Mouse (Mus musculus) adrenal gland, postnatal 4 days (tissue): ENCODE results near the gene Myh11. TPM values are rescaled to one million over a fixed set of nuclear protein-coding genes. Genes with fewer than 3 reads are reported as not detected.
A peak's percentile ranks its signal among the peaks of the same experiment; 100 is the strongest.
"Not testable (repeated sequence)": the region's sequence is repeated elsewhere in the genome, so short reads cannot be mapped to it uniquely, and the experiment has no call there.

ENCODE experiments used
- DNase-seq, 2 experiments: peaks; one replicate each; pipeline ENCODE4 v3.0.0; 2021 to 2022; ENCODE audit warnings: low spot score in 2 of 2, mixed read lengths in 2 of 2
- microRNA-seq: library from miRNA; unstranded; fragments of <30 nt; microRNA quantifications from one replicate; pipeline ENCODE4 v1.2.0, GENCODE M21; 2021
- total RNA-seq, 2 experiments: library from RNA; stranded (reverse); gene quantifications; 2 replicates each; pipeline ENCODE4 v1.2.3; 2021

Myh11 gene
- total RNA-seq, 2 experiments from 2014 or later = 8.3 TPM

DNA sequence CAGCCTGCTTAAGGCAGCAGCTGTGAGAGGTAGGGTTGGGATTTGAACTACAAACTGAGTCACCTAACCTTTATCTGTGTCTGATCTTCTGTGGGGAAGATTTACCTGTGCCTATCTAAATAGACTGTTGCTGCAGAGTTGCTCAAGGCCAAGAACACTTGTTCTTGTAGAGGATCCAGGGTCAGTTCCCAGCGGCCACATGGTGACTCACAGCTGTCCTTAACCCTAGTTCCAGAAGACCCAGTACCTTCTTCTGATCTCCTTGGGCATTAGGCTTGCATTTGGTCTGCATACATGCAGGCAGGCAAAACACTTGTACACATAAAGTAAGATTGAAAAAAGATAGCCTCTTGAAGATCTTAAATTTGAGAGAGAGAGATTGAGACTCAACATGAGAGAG lies 121.5 kb downstream of the Myh11 start:
- DNase-seq = no peak

DNA sequence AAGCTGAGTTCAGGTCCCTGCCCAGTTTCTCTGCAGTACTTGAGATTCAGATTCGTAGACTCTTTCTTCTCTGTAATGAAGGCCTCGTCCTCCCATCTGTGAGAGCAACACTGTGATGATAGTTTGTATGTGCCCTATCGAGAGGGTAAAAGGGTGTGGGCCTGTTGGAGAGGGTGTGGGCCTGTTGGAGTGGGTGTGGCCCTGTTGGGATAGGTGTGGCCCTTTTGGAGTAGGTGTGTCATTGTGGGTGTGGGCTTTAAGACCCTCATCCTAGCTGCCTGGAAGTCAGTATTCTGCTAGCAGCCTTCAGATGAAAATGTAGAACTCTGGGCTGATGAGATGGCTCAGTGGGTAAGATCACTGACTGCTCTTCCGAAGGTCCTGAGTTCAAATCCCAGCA lies 124.7 kb downstream of the Myh11 start:
- DNase-seq = no peak

DNA sequence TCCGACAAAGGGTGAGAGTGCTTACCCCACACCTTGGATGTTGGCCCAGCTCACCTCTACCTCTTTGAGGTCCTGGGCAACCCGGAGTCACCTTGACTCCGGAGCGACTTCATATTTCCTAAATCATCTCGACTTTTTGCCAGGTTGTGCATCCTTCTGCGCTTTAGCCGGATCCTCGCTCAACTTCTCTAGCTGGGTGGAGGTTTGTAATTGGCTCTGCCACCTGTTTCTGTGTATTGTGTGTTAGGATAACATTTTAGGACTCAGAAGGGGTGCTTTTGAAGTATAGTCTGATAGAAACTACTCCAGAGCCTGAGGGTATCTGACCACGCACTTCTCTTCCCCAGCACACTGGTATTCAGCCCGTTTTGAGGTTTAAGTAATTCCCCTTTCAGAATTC lies 127.4 kb downstream of the Myh11 start:
- no peak for DNase-seq

DNA sequence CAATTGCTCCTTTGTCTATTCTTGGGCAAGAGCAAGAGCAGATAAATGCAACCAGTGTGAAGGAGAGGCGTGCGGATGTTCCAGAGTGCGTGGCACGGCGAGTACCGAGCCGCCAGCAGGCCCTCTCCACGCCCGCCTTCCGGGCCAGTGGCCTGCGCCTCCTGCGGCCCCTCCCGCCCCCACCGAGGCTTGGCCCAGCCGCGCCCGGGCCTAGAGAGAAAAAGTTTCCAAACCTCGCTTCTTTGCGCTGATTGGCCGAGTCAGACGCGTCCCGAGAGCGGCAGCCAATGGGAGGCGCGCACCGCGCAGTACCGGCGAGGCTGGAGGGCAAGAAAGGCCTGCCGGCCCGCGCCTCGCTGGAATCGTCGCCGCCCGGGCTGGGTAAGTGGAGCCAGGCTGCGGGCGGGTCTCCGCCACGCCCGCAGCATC lies 128.2 kb downstream of the Myh11 start, which contains the start of the genes Nde1 and Marf1:
Gene Nde1, plus strand, starts transcription at position 288 of the 429 bp plus-strand sequence.
Gene Marf1, minus strand, starts transcription at position 364 of the 429 bp plus-strand sequence.
- DNase-seq = peak; percentile 85 to 87

DNA sequence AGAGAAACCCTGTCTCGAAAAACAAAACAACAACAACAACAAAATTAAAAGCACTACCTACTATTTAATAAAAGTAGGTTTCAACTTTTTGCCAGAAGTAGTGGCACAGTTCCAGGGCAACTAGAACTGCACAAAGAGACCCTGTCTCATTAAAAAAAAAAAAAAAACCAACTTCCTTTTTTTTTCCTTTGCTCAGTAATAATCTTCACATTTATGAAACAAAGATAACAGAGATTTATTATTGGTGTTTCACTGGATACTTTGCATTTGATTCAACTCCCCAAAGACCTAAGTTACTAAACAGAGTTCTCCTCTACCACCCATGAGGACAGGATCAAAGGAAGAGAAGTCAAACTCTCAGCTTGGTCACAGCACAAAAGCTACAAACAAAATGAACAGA lies 130.2 kb downstream of the Myh11 start:
- DNase-seq = no peak

DNA sequence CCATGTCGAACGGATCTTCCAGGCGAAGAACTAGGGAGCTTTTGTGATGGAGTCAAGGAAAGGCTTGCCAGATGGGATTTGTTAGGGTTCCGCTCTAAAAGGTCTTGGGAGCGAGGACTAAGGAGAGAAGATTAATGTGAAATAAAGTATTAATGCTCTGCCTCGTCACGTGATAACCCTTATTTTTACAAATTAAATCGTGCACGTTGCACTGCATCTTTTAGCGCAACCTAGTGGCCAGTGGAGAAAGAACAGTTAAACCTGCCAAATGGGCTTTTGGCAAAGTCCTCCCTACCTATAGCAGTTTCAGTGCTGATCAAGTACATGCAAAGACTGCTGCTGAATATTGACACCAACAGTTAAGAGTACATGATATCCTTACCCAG lies 131.4 kb downstream of the Myh11 start:
- DNase-seq = peak in 1 of 2 experiments; percentile 45

DNA sequence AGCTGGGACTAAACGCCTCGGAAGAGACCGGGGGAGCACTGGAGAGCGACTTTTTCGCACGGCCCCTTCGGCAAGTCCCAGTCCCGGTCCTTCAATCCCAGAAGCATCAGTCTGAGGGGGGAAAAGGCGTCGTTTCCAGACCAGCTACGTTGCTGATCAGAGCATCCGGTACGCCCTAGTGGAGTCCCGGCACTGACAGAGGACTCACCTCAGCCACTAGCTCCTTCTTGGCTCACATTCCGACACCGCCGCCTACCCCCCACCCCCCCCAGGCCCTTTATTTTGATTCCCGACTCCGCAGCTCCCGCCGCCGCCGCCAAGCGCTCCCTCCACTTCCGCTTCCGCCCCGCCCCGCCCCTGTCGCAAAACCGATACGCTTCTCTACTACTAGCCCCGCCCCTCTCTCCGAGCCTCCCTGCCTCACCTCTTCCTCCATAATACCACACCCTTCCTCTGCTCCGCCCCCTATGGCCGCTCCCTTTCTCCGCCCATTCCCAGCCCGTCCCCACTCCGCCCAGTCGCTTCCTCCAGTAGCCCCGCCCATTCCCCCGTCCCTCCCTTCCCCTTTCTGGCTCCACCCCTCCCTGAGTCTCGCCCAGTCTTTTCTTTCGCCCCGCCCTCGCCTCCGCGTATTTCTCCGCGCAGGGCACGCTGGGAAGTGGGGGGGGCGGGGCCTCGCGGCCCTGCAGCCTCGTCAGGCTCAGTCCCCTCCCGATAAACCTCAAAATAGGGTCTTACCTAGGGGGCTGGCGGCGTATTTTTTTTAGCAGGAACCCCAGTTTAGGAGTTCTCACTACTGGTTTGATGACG lies 132.0 kb downstream of the Myh11 start:
- peak; percentile 93 to 98 for DNase-seq

DNA sequence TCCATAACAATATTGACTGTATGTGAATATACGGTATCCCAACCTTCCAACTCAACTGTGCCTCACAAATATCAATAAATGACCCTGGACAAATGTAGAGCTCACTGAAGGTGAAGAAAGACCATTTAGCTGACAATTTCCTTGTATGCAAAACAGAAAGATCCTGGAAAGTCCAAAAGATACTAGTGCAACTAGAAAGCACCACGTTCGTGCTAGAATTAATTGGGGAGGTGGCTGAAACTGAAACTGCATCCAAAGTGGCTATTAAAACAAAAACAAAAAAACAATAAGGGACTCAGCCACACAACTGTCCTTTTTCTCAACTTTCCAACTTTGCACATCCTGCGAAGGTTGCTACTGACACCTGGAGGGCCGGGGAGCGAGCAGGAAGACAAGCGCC lies 132.6 kb downstream of the Myh11 start:
- no peak for DNase-seq

DNA sequence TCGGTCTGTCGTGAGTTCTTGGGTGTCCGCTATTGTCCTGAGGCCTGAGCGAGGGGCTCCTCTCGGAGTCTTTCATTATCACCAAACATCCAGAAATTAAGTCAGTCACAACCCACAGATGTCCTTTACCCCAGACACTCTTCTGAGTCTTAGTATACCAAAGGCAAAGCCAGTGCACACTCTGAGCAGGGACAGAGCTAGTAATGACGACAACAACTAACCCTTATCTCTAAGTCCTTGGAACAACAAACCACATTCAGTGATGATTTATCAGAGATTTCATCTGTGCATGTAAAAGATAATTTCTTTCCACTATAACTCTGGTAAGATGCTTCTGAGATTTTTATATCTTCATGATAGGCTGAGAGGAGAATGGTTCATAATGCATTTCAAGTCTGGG lies 134.9 kb downstream of the Myh11 start:
- DNase-seq = no peak

DNA sequence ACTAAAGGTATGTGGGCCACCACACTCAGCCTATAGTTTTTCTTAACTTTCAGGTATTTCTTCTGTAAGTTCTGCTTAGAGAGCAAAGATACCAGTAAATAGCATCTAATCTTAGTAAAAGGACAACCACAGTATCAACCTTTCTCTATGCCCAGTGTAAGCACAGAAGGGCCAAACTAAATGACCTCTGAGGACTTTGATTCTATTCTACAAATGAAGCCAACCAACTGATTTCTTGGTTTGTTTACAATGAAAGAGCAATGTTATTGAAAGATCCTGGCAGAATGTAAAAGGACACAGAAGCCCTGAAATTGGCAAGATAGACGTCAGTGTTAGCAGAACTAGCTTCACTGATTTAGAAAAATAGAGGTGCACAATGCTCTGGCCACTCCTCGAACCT lies 135.5 kb downstream of the Myh11 start:
- not testable (repeated sequence) for DNase-seq

DNA sequence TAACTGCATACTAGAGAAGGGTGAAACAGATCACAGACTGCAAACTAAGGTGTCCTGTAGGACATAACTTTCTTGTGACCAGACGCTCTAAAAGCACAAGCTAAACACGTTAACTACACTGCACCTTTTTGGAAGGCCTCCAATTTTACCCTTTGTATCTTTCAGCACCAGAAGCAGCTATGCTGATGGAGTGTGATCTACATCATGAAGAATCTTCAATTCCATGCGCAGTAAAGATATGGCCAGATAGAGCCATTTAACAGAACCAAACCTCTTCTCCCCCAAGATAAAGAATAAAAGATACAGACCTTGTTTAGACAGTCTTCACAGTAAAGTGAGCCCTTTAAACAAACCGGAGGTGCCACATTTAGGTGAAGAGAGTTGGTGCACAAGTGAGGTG lies 139.5 kb downstream of the Myh11 start:
- no peak for DNase-seq

DNA sequence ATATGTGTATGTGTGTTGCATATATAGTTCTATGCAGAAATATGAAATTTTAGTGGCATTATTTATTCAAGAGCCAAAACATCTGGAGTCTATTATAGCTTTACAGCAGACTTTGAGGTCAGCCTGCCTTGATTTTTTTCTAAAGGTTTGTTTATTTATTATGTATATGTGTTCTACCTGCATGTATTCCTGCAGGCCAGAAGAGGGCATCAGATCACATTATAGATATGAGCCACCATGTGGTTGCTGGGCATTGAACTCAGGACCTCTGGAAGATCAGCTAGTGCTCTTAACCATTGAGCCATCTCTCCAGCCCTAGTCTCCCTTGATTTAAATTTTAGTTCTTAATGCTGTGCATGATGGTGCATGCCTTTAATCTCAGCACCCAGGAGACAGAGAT lies 143.5 kb downstream of the Myh11 start:
- no peak for DNase-seq

Small RNA genes lying within 50 kb of the gene (microRNA-seq; reads per million reads assigned to microRNA genes)
- 1,464 reads per million, percentile 80 among the genes with 10 or more reads in this experiment for gene Mir484

Other genes starting within 250 kb of the Myh11 start
- 10 to 100 TPM; 46.9 to 47.8 TPM for gene Nde1, start 128.1 kb downstream of the Myh11 start, total RNA-seq
- 10 to 100 TPM; 87.0 to 90.7 TPM for gene Marf1, start 128.0 kb downstream of the Myh11 start, total RNA-seq
- gene Fopnl, start 26.0 kb upstream of the Myh11 start, total RNA-seq = 10 to 100 TPM; 57.6 to 62.6 TPM
- gene Abcc1, start 70.2 kb upstream of the Myh11 start, total RNA-seq = 10 to 100 TPM; 24.4 to 28.4 TPM